Mouse (Mus musculus) midbrain, embryonic 13.5 days (tissue): ENCODE measurements at regions not wholly inside any gene's neighbourhood (a gene's known extent, or its start where the extent isn't known, plus 50 kb on each side); places are given as distances from the start of the nearest gene placed in this dataset.

ENCODE experiments used
- ATAC-seq: fragments of 200-750 bp; cut with Nextera tagmentation; 2 replicates; pipeline ENCODE4 v1.8.0; 2017; ENCODE audit warnings: mild to moderate bottlenecking, moderate TSS enrichment, moderate library complexity
- H3K27ac ChIP-seq: fragments of 300-500 bp; sonication (generic); 2 replicates; pipeline ENCODE4 v1.5.1; 2015; ENCODE audit warnings: inconsistent platforms, mild to moderate bottlenecking, moderate library complexity
- H3K27me3 ChIP-seq: fragments of 300-500 bp; sonication (generic); 2 replicates; pipeline ENCODE4 v1.6.1; 2015; ENCODE audit warnings: mild to moderate bottlenecking, inconsistent platforms
- H3K36me3 ChIP-seq: fragments of 300-500 bp; sonication (generic); 2 replicates; pipeline ENCODE4 v1.6.1; 2015; ENCODE audit warnings: mild to moderate bottlenecking, inconsistent platforms
- H3K4me1 ChIP-seq: fragments of 300-500 bp; sonication (generic); replicated peaks from 2 replicates; pipeline ENCODE4 v1.6.1; 2015; ENCODE audit warnings: inconsistent platforms
- H3K4me2 ChIP-seq: fragments of 300-500 bp; sonication (generic); replicated peaks from 2 replicates; pipeline ENCODE4 v1.6.1; 2015; ENCODE audit warnings: moderate library complexity, mild to moderate bottlenecking, inconsistent platforms
- H3K4me3 ChIP-seq: fragments of 300-500 bp; sonication (generic); replicated peaks from 2 replicates; pipeline ENCODE4 v1.5.1; 2015; ENCODE audit warnings: mild to moderate bottlenecking, inconsistent platforms
- H3K9ac ChIP-seq: fragments of 300-500 bp; sonication (generic); replicated peaks from 2 replicates; pipeline ENCODE4 v1.6.1; 2015; ENCODE audit warnings: mild to moderate bottlenecking, inconsistent platforms
- H3K9me3 ChIP-seq: fragments of 300-500 bp; sonication (generic); 2 replicates; pipeline ENCODE4 v1.6.1; 2016; ENCODE audit warnings: mild to moderate bottlenecking, inconsistent platforms
- WGBS: fragments of 180-500 bp; shearing (Covaris S2); methylation state at CpG from one replicate; pipeline ENCODE4 v1.1.7; 2015; 5-methylcytosine and 5-hydroxymethylcytosine counted together

GRCm38 (mm10) chr13:102578811-102579210 lies 114.5 kb upstream of the Cd180 start:
- Histone ChIP-seq H3K27me3 (no peaks in the 10 kb centered on the region), H3K4me2 (no peak overlapping the region), H3K27ac (no peak overlapping the region), H3K4me3 (no peak overlapping the region), H3K9ac (no peak overlapping the region), H3K4me1 (no peaks in the 10 kb centered on the region), H3K9me3 (no peaks in the 10 kb centered on the region), H3K36me3 (no peaks in the 10 kb centered on the region)
- 82% methylated on average over 2 of the region's 2 CpGs for WGBS
- no peak for ATAC-seq

GRCm38 (mm10) chr13:102579638-102580037 lies 113.7 kb upstream of the Cd180 start:
- Histone ChIP-seq H3K4me2 (no peak overlapping the region), H3K27ac (no peak overlapping the region), H3K9ac (no peak overlapping the region), H3K9me3 (no peaks in the 10 kb centered on the region), H3K27me3 (peaks cover 3% of the 10 kb centered on the region; the same call in 1 of the 2 replicates), H3K4me1 (no peaks in the 10 kb centered on the region), H3K36me3 (no peaks in the 10 kb centered on the region), H3K4me3 (no peak overlapping the region)
- 97% methylated on average over 3 of the region's 3 CpGs for WGBS
- ATAC-seq: no peak

GRCm38 (mm10) chr13:102583984-102584645 lies 109.2 kb upstream of the Cd180 start:
- no peak overlapping the region for H3K27ac ChIP-seq
- 92% methylated on average over 12 of the region's 12 CpGs for WGBS
- no peak overlapping the region for H3K9ac ChIP-seq
- no peaks in the 10 kb centered on the region for H3K36me3 ChIP-seq
- ATAC-seq: no peak
- H3K4me1 ChIP-seq: no peaks in the 10 kb centered on the region
- H3K4me2 ChIP-seq: no peak overlapping the region
- no peak overlapping the region for H3K4me3 ChIP-seq
- H3K9me3 ChIP-seq: no peaks in the 10 kb centered on the region
- H3K27me3 ChIP-seq: peaks cover 3% of the 10 kb centered on the region; the same call in 1 of the 2 replicates

- ATAC-seq: no peak
- WGBS: 63% methylated on average over 5 of the region's 6 CpGs
Measured at GRCm38 (mm10) chr13:102586215-102586614, 107.1 kb upstream of the Cd180 start.

GRCm38 (mm10) chr13:102589680-102590435 lies 103.5 kb upstream of the Cd180 start:
- no peak overlapping the region for H3K4me3 ChIP-seq
- ATAC-seq: peak; percentile 89
- WGBS: 31% methylated on average over 18 of the region's 18 CpGs
- H3K36me3 ChIP-seq: no peaks in the 10 kb centered on the region
- H3K9me3 ChIP-seq: no peaks in the 10 kb centered on the region
- H3K4me1 ChIP-seq: peaks cover 20% of the 10 kb centered on the region
- peaks cover 6% of the 10 kb centered on the region for H3K27me3 ChIP-seq
- no peak overlapping the region for H3K9ac ChIP-seq
- H3K4me2 ChIP-seq: peak overlapping the region; percentile 36
- peak overlapping the region; percentile 68 for H3K27ac ChIP-seq

More at GRCm38 (mm10) chr13:102586215-102586614, 107.1 kb upstream of the Cd180 start:
- Histone ChIP-seq H3K4me1 (peaks cover 20% of the 10 kb centered on the region), H3K4me3 (no peak overlapping the region), H3K27ac (no peak overlapping the region), H3K27me3 (peaks cover 3% of the 10 kb centered on the region; the same call in 1 of the 2 replicates), H3K4me2 (no peak overlapping the region), H3K9me3 (no peaks in the 10 kb centered on the region), H3K36me3 (no peaks in the 10 kb centered on the region), H3K9ac (no peak overlapping the region)

- no peak overlapping the region for H3K9ac ChIP-seq
- WGBS: 79% methylated on average over 4 of the region's 4 CpGs
- H3K27me3 ChIP-seq: peaks cover 6% of the 10 kb centered on the region
- ATAC-seq: no peak
- no peak overlapping the region for H3K4me3 ChIP-seq
- H3K27ac ChIP-seq: no peak overlapping the region
- H3K4me2 ChIP-seq: no peak overlapping the region
- H3K4me1 ChIP-seq: peaks cover 26% of the 10 kb centered on the region
- no peaks in the 10 kb centered on the region for H3K36me3 ChIP-seq
- no peaks in the 10 kb centered on the region for H3K9me3 ChIP-seq
Measured at GRCm38 (mm10) chr13:102591803-102592537, 101.4 kb upstream of the Cd180 start.

GRCm38 (mm10) chr13:102593405-102594200 lies 99.8 kb upstream of the Cd180 start:
- Histone ChIP-seq H3K27me3 (peaks cover 17% of the 10 kb centered on the region), H3K27ac (no peak overlapping the region), H3K4me3 (no peak overlapping the region), H3K9ac (no peak overlapping the region), H3K36me3 (no peaks in the 10 kb centered on the region), H3K4me2 (no peak overlapping the region), H3K4me1 (peaks cover 26% of the 10 kb centered on the region), H3K9me3 (no peaks in the 10 kb centered on the region)
- no peak for ATAC-seq
- WGBS: 94% methylated on average over 12 of the region's 12 CpGs

GRCm38 (mm10) chr13:102594201-102594600 lies 99.2 kb upstream of the Cd180 start:
- Histone ChIP-seq H3K27ac (no peak overlapping the region), H3K4me3 (no peak overlapping the region), H3K9ac (no peak overlapping the region), H3K27me3 (peaks cover 17% of the 10 kb centered on the region), H3K4me2 (no peak overlapping the region), H3K9me3 (no peaks in the 10 kb centered on the region), H3K4me1 (peaks cover 26% of the 10 kb centered on the region), H3K36me3 (no peaks in the 10 kb centered on the region)
- ATAC-seq: no peak
- 93% methylated on average over 3 of the region's 3 CpGs for WGBS

- no peak overlapping the region for H3K27ac ChIP-seq
- no peak for ATAC-seq
- 62% methylated on average over 5 of the region's 5 CpGs for WGBS
- H3K4me2 ChIP-seq: no peak overlapping the region
- H3K4me1 ChIP-seq: peaks cover 16% of the 10 kb centered on the region
- no peak overlapping the region for H3K9ac ChIP-seq
- no peak overlapping the region for H3K4me3 ChIP-seq
- peaks cover 17% of the 10 kb centered on the region for H3K27me3 ChIP-seq
- no peaks in the 10 kb centered on the region for H3K9me3 ChIP-seq
- H3K36me3 ChIP-seq: no peaks in the 10 kb centered on the region
Measured at GRCm38 (mm10) chr13:102595602-102596001, 97.8 kb upstream of the Cd180 start.

- 89% methylated on average over 2 of the region's 2 CpGs for WGBS
- ATAC-seq: no peak
- no peaks in the 10 kb centered on the region for H3K36me3 ChIP-seq
- H3K9me3 ChIP-seq: no peaks in the 10 kb centered on the region
- H3K4me2 ChIP-seq: no peak overlapping the region
- H3K27me3 ChIP-seq: peaks cover 17% of the 10 kb centered on the region
- no peak overlapping the region for H3K9ac ChIP-seq
- peaks cover 11% of the 10 kb centered on the region for H3K4me1 ChIP-seq
- no peak overlapping the region for H3K27ac ChIP-seq
- no peak overlapping the region for H3K4me3 ChIP-seq
Measured at GRCm38 (mm10) chr13:102596101-102596500, 97.3 kb upstream of the Cd180 start.

- Histone ChIP-seq H3K27me3 (peaks cover 16% of the 10 kb centered on the region), H3K27ac (no peak overlapping the region), H3K4me1 (peaks cover 9% of the 10 kb centered on the region), H3K9ac (no peak overlapping the region), H3K4me3 (no peak overlapping the region), H3K4me2 (no peak overlapping the region), H3K36me3 (no peaks in the 10 kb centered on the region), H3K9me3 (no peaks in the 10 kb centered on the region)
- WGBS: 80% methylated on average over 5 of the region's 5 CpGs
- no peak for ATAC-seq
Measured at GRCm38 (mm10) chr13:102598181-102598580, 95.2 kb upstream of the Cd180 start.
